Mouse (Mus musculus): ENCODE results near the gene Tbce.
A peak's percentile ranks its signal among the peaks of the same experiment; 100 is the strongest.

DNA sequence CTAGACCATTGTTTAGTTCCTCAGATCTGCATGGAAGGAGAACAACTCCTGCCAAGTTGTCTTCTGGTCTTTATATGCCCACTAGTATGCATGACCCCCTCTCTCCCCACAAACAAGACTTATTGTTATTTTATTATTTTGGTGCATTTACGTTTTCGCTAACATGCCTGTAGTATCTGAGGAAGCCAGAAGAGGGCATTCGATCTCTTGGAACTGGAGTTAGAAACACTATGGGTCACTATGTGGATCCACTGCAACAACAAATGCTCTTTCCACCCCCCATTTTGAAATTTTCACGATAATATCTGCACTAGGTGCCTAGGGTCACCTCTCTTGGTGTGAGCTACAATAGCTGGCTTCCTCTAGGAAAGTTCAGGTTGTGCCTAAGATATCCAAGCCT lies 35.4 kb downstream of the Tbce start:
- TF ChIP-seq CTCF (IDR thresholded peaks at IDR 0.05; ENCODE audit: borderline replicate concordance, extremely low read depth, insufficient read depth, insufficient read length): peak; percentile 18; the same call in 1 of the 2 replicates
- no peak for TF ChIP-seq POLR2A (IDR thresholded peaks at IDR 0.05; ENCODE audit: borderline replicate concordance, extremely low read depth, insufficient read depth, insufficient read length, poor library complexity, severe bottlenecking)
